Mouse (Mus musculus) cerebellum, adult 2 months (tissue): ENCODE results near the gene Capns1. TPM values are rescaled to one million over a fixed set of nuclear protein-coding genes. Genes with fewer than 3 reads are reported as not detected.
"Not testable (repeated sequence)": the region's sequence is repeated elsewhere in the genome, so short reads cannot be mapped to it uniquely, and the experiment has no call there.

Experiments
- DNase-seq, 2 experiments: peaks; one replicate each; pipeline ENCODE4 v3.0.0; 2021
- H3K27ac ChIP-seq: fragments of 200-500 bp; 2 replicates; pipeline ENCODE4 v1.5.1; 2012; ENCODE audit warnings: low read length, control low read depth, inconsistent platforms; ENCODE audit not compliant: insufficient read depth
- H3K27me3 ChIP-seq: fragments of 200-500 bp; 2 replicates; pipeline ENCODE4 v1.6.1; 2012; ENCODE audit warnings: inconsistent platforms, mild to moderate bottlenecking, low read length, moderate library complexity; ENCODE audit not compliant: control insufficient read depth, insufficient read depth
- H3K4me1 ChIP-seq: fragments of 200-500 bp; 2 replicates; pipeline ENCODE4 v1.6.1; 2011; ENCODE audit warnings: low read length; ENCODE audit not compliant: control insufficient read depth, insufficient read depth
- H3K4me3 ChIP-seq: fragments of 200-500 bp; replicated peaks from 2 replicates; pipeline ENCODE3; 2011; ENCODE audit warnings: mild to moderate bottlenecking, low read depth, low read length, control low read depth; ENCODE audit not compliant: insufficient read depth
- CTCF ChIP-seq: fragments of 200-500 bp; IDR thresholded peaks from 2 replicates; pipeline ENCODE4 v1.5.1; 2011; ENCODE audit warnings: low read depth, mild to moderate bottlenecking, control low read depth, low read length, moderate library complexity, borderline replicate concordance; ENCODE audit not compliant: insufficient read depth
- POLR2A ChIP-seq: fragments of 200-500 bp; IDR thresholded peaks from 2 replicates; pipeline ENCODE4 v1.6.1; 2011; ENCODE audit warnings: low read length, control low read depth, borderline replicate concordance; ENCODE audit not compliant: insufficient read depth
- WGBS: fragments of 180-500 bp; shearing (Covaris S2); methylation state at CpG from one replicate; pipeline ENCODE4 v1.1.7; 2018; 5-methylcytosine and 5-hydroxymethylcytosine counted together
- polyA plus RNA-seq: library from polyadenylated mRNA; depleted of rRNA; stranded (reverse); fragments of >200 nt; gene quantifications from 2 replicates; pipeline ENCODE4 v1.2.3, GENCODE M21; 2012; rRNA removed

Gene Capns1
- polyA plus RNA-seq: 463 and 475 TPM in 2 replicates

- peak within 1 kb of the TSS; percentile 37; the same call in 1 of the 2 replicates for H3K27ac ChIP-seq
- TF ChIP-seq POLR2A (no peak), CTCF (peak; percentile 85)
These were observed at the start of gene Capns1 for GRCm38 (mm10) chr7:30198481-30198971. Gene Capns1 (minus strand): TSS chr7:30198811.

GRCm38 (mm10) chr7:30237374-30237773 is 38.8 kb upstream of the Capns1 start:
- 65% methylated on average over 3 of the region's 3 CpGs for WGBS
- H3K27ac ChIP-seq, H3K4me1 ChIP-seq, H3K27me3 ChIP-seq, H3K4me3 ChIP-seq, DNase-seq: not testable (repeated sequence)

More at GRCm38 (mm10) chr7:30198481-30198971, at the start of gene Capns1:
- H3K4me1 ChIP-seq: peaks cover 29% of the 10 kb centered on the region
- H3K27me3 ChIP-seq: no peaks in the 10 kb centered on the region
- peak; percentile 67 to 76 for DNase-seq
- 3% methylated on average over 8 of the region's 8 CpGs for WGBS
- H3K4me3 ChIP-seq: no peak within 1 kb of the TSS

DNA sequence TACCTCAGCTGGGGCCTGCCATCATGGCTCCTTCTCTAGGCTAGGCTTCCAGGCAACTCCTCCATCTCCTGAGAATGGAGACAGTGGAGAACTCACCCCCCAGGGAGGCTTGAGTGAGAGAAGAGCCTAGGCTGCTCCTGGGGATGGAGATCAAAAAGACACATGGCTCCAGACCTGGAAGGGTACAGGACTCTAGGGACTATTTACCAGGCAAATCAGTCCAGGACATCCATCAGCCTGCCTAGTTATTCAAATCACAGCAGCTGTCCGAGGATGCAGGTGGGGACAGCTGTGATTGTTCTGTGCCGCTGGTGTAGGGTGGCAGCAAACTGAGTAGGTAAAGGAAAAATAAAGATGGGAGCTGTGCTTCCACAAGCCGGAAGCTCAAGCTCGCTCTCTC is 37.0 kb upstream of the Capns1 start, which contains the start of gene Ovol3:
TSS of gene Ovol3 (minus strand) at position 101 of the 400 bp plus-strand sequence.
- Histone ChIP-seq H3K27me3 (no peaks in the 10 kb centered on the region), H3K4me1 (peaks cover 10% of the 10 kb centered on the region), H3K4me3 (no peak within 1 kb of the TSS), H3K27ac (no peak within 1 kb of the TSS)
- 92% methylated on average over 4 of the region's 4 CpGs for WGBS
- no peak for DNase-seq
- TF ChIP-seq POLR2A: no peak

DNA sequence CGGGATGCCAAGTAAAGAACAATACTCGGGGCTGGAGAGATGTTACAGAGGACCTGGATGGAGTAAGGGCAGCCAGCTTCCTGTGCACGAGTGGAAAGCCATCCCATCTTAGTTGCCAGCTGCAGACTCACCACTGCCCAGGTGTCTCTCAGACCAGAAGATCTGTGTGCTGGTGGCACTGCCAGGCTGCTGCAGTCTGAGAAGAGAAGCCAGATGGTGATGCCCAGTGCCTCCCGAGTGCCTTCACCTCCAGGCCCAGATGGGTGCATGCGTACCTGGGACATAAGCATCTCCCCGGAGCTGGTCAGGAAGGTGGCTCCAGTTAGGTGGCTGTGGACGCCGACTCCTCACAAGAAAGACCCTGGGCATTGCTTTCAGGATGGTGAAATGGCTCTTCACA is 36.5 kb upstream of the Capns1 start:
- WGBS: 89% methylated on average over 8 of the region's 8 CpGs
- H3K27me3 ChIP-seq: no peaks in the 10 kb centered on the region
- H3K4me1 ChIP-seq: peaks cover 10% of the 10 kb centered on the region
- no peak for DNase-seq
- no peak overlapping the region for H3K4me3 ChIP-seq
- H3K27ac ChIP-seq: no peak overlapping the region
- TF ChIP-seq CTCF: no peak
- TF ChIP-seq POLR2A: no peak

DNA sequence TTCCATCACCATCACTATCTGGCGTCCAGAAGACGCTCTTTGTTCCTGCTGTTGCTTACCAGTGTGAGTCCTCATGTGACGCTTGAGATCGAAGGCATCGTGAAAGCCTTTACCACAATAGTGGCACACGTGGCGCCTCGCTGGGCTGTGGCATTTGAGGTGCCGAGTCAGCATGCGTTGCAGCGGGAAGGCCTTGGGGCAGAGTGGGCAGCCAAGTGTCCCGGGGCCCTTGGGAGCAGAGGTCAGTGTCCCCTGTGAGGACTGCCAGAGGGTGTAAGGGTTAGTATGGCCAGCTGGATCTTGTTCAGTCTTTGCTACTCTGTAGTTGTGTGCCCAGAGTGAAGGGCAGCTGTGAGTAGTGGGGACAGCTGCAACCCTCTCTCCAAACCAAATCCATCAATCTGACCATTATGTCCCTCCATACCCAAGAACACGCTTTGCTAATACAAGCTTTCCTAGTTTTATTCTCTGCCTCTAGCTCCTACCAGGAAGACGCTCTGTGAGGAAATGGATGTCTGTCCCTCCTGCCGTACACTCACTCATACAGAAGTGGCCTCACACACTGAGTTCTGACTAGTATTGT is 35.8 kb upstream of the Capns1 start:
- 81% methylated on average over 15 of the region's 15 CpGs for WGBS
- no peak for DNase-seq
- Histone ChIP-seq H3K4me3 (no peak overlapping the region), H3K4me1 (peaks cover 10% of the 10 kb centered on the region), H3K27ac (no peak overlapping the region), H3K27me3 (no peaks in the 10 kb centered on the region)
- TF ChIP-seq POLR2A (no peak), CTCF (no peak)

- Histone ChIP-seq H3K4me3 (peak overlapping the region; percentile 13), H3K27me3 (no peaks in the 10 kb centered on the region), H3K4me1 (peaks cover 10% of the 10 kb centered on the region), H3K27ac (no peak overlapping the region)
- no peak for TF ChIP-seq CTCF
- TF ChIP-seq POLR2A: no peak
- WGBS: 58% methylated on average over 20 of the region's 20 CpGs
- peak; percentile 38 to 48 for DNase-seq
These were observed 34.8 kb upstream of the Capns1 start for GRCm38 (mm10) chr7:30233387-30233786.

- DNase-seq: peak; percentile 63 to 69
- peak overlapping the region; percentile 31 for H3K27ac ChIP-seq
- H3K4me1 ChIP-seq: peaks cover 10% of the 10 kb centered on the region
- H3K4me3 ChIP-seq: peak overlapping the region; percentile 88
- WGBS: 2% methylated on average over 24 of the region's 24 CpGs
- H3K27me3 ChIP-seq: no peaks in the 10 kb centered on the region
- 0 out of 2 replicates have a peak, but pooled peaks have one; percentile 4 for TF ChIP-seq POLR2A
- peak; percentile 57 for TF ChIP-seq CTCF
These were observed 34.1 kb upstream of the Capns1 start for GRCm38 (mm10) chr7:30232631-30233148.
